Mouse (Mus musculus): ENCODE results near the gene Pam.

DNA sequence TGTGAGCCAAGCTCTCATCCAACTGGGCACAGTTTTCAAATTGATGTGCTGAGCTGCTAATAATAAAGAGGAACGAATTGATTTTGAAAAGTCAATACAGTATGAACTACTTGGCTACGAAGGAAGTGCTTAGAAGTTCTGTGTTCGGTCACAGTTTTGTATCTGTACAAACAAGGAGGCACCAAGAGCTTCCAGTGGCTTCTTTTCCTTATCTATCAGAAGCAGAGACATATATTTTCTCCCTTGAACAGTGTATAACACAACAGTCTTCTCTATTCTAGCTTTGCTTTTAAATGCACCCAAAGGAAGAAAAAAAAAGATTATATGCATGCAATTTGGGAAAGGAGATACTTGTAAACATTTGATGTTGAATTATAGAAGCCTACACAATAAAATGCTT lies 30.8 kb upstream of the Pam start:
- no peak for TF ChIP-seq POLR2A (IDR thresholded peaks at IDR 0.05; ENCODE audit: control insufficient read depth, extremely low read depth, insufficient read depth, low read length, poor library complexity)
- TF ChIP-seq CTCF (IDR thresholded peaks at IDR 0.05; ENCODE audit: borderline replicate concordance, control insufficient read depth, extremely low read depth, insufficient read depth, low read length, poor library complexity) = no peak

Measured in thymus, adult 2 months (tissue).